Mouse (Mus musculus) retina, postnatal 1 day (tissue): ENCODE results near the gene Plekhg4.

Source experiments
- DNase-seq: peaks from one replicate; pipeline ENCODE4 v3.0.0-alpha.2; 2012

The Plekhg4 gene

DNA sequence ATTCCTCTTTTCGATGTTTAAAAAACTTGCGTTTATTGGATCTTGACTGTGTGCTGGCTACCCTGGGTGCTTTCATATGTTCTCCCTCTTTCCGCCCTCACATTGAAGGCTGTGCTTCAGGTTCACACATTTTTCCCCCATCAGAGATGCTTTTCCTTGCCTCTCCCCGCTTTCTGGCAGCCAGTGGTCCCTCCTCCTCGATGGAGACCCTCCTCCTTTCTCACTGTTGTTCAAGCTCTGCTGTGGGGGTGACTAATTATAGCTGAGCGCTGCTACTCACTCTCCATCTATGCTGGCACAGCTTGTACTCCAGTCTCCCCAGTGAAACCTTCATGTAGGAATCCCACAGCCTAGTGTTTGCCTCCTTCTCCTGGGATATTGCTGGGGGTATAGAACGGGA is 22.9 kb upstream of the Plekhg4 start:
- peak; percentile 24 for DNase-seq

- DNase-seq, result no peak
Measured at GRCm38 (mm10) chr8:105353583-105354135, 19.4 kb upstream of the Plekhg4 start.

DNA sequence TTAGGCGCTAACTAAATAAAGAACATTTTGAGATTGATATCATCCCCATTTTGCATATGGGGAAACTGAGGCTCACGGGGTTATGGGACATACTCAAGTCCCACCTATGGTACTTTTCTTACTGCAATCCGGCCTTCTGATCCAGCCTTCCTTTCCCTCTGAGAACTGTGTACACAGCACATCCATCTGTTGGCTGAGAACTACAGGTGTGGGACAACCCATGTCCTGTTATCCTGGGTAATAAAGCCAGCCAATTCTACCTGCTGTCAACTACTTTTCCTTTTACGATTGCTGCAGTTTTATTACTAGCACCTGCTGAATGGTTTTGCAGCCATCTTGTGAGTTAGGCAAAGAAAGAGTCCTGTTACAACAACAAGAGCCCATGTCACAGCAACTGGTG is 18.5 kb upstream of the Plekhg4 start:
- no peak for DNase-seq

DNA sequence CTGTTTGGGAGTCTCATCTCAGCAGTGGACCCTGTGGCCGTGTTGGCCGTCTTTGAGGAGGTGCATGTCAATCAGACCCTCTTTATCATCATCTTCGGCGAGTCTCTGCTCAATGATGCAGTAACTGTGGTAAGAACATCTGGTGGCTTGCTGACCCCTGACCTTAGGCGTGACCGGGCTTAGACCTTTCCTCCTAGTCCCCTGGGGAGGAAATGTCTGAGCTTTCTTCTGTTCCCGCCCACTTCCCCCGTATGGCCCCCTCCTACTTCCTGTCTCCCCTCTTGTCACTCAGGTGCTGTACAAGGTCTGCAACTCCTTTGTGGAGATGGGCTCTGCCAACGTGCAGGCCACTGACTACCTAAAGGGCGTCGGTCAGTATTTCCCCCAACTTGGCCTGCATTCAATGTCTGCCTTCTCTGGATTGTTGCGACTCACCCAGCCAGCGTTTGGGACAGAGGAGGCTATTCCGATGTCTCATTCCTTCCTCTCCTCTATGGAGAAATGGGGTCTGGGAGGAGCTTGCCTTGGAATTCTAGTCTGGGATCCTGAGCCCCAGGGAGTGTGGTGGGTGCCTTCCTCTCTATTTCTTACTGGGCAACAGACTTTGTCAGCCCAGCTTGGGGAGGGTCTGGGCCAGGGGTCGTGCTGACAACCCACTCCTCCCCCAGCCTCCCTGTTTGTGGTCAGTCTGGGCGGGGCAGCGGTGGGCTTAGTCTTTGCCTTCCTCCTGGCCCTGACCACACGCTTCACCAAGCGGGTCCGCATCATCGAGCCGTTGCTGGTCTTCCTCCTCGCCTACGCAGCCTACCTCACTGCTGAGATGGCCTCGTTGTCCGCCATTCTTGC is 17.7 kb upstream of the Plekhg4 start:
- DNase-seq, result no peak

DNA sequence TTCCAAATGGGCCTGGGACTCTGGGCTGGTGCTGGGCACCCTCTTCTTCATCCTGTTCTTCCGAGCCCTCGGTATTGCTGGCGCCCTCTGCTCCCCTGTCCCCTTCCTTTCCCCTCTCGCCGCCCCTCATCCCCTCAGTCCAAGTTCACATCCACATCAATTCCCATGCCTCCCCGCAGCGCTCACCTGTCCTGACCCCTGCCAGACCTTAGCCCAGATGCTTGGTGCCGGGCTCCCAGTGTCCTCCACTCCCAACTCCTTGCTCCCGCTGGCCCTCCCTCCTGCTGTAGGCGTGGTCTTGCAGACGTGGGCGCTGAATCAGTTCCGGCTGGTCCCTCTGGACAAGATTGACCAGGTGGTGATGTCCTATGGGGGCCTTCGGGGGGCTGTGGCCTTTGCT is 16.4 kb upstream of the Plekhg4 start:
- no peak for DNase-seq

DNA sequence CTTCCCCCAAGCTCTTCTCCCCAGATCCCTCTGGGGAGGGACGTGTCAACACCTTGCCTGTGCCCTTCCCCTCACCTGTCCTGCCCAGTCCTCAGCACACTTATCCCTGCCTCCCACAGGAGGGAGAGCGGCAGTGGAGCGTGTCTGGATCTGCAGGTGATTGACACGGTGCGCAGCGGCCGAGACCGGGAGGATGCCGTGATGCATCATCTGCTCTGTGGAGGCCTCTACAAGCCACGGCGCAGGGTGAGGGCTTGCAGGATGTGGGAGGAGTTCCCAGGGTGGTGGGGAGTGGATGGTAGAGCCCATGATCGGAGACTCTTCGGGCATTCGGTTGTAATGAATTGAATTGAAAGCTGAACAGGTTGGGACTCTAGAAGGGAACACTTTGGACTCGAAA is 13.9 kb upstream of the Plekhg4 start:
- peak; percentile 17 for DNase-seq

DNA sequence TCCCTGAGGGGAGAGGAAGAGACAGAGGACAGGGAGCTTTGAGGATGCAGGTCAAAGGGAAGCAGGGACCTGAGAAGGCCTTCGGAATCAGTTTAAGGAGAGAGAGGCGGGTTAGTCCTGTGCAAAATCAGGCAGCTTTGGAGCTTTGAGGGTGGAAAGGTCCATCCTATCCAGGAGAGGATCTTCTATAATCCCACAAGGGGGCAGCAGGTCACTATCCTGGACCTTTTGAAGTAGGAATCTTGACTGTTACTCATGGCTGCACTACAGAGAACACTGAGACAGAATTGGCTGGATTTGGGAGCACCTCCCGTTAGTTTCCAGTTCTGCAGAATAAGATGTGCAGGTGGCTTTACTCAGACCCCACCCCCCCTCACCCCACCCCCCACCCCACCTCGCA is 13.4 kb upstream of the Plekhg4 start:
- peak; percentile 75 for DNase-seq

DNA sequence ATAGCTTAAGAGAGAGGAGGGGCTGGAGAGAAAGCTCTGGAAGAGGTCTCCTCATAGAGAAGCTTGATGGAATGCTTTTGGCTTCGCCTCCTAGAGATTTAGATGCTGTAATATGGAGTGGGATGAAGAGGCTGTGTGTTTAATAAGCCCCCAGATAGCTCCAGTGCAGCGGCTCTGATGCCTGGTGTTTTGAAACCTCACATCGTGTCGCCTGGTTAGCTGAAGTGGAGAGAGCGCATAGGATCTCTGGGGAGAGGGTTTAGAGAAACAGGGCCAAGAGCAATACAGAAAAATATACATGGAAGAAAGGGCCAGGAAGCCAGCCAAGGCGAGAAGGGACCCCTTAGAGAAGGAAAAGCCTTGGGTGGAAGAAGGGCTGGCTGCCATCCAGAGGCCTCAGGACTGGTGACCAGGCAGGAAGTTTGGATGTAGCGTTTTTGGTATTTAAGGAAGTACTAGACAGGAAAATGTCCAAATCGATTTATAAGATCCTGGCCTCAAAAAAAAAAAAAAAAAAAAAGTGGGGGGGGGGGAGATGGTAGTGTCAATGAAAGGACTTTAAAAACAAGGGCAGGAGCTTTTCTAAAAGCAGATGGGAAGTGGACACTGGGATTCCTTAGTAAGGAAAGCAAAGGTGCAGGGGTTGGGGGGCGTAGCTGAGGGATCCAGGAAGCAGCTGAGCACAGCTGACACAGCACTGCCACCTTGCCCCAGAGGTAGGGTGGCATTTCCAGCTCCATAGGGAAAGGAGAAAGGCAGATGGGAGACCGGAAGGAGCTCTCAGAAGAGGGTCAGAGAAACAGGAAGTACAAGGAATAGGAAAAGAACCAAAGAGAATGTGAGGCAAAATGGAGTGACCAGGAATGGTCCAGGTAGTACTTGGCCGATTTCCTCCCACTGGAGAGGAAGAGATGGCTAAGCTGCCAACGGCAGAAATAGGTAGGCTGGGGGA is 11.0 kb upstream of the Plekhg4 start:
- DNase-seq, result no peak

DNA sequence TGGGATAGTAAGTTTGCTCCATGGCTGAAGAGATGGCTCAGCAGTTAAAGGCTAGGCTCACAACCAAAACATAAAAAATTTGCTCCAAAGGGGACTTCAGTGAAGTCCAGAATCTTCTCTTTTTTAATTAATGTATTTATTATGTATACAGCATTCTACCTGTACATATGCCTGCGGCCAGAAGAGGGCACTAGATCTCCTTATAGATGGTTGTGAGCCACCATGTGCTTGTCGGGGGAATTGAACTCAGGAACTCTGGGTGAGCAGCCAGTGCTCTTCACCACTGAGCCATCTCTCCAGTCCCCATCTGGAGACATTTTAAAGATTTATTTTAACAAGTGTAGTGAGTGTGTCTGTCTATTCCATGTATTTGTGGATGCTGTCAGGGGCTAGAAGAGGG is 6.0 kb upstream of the Plekhg4 start:
- DNase-seq, result peak; percentile 36

DNA sequence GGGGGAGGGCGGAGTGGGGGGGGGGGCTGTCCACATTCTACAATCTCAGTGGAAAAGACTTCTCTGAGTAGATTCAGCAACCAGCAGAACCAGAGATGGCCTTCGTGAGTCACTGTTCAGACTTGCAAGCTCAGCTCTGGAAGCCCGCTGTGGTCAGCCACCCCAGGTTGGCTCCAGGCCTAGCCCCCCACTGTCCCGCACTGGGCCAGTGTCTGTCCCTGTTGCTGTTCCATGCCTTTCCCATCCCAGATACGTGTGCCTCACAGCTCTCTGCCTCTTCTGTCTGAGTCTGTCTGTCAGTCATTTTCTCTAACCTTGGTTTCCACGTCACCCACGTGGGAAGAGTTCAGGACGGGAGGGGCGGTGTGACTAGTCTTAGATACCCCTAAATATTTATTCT is 601 bp upstream of the Plekhg4 start:
- no peak for DNase-seq

GRCm38 (mm10) chr8:105374513-105374966 is 1.5 kb downstream of the Plekhg4 start:
- DNase-seq, result peak; percentile 66

DNA sequence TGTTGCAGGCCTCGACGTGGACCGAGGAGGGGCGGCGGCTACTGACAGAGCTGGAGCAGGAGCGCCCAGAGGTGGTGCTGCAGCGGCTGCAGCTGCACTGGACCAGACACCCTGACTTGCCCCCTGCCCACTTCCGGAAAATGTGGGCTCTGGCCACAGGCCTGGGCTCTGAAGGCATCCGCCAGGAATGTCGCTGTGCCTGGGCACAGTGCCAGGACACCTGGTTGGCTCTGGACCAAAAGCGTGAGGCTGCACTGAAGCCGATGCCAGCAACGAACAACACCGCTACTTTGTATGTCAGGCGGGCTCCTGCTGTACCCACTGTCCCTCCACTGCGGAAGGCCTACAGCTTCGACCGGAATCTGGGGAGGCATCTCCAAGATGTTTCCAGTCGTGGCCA is 5.6 kb downstream of the Plekhg4 start:
- DNase-seq, result peak; percentile 33

DNA sequence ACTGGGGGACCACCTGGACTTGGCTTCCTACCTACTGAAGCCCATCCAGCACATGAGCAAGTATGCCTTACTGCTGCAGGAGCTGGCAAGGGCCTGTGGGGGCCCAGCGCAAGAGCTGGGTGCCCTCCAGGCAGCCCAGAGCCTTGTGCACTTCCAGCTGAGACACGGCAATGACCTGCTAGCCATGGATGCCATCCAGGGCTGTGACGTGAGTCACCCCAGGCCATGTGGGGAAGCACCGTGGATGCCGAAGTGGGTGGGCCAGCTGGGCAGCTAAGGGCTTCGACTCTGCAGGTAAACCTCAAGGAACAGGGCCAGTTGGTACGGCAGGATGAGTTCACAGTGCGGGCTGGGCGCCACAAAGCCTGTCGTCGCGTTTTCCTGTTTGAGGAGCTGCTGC is 7.2 kb downstream of the Plekhg4 start:
- no peak for DNase-seq

GRCm38 (mm10) chr8:105384070-105384469 is 11.0 kb downstream of the Plekhg4 start:
- no peak for DNase-seq

GRCm38 (mm10) chr8:105387151-105387550 is 14.1 kb downstream of the Plekhg4 start:
- DNase-seq, result no peak

DNA sequence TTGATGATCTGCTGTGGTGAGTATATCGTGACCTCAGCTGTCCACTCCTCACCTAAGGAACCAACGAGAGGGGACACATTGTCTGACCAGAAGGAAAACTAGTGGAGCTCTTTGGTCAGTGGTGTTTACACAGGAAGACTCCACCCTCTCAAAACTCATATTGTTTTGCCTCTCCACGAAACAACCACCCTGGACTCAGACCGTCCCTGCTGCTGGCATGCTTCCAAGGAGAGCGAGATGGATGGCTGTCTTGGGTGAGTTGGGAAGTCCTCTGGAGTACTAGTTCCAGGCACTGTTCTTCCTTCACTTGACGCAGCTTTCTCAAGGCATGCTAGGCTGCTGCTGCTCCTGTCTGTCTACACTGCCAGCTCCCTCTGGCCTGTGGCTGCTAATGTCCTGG is 16.0 kb downstream of the Plekhg4 start:
- DNase-seq, result no peak

DNA sequence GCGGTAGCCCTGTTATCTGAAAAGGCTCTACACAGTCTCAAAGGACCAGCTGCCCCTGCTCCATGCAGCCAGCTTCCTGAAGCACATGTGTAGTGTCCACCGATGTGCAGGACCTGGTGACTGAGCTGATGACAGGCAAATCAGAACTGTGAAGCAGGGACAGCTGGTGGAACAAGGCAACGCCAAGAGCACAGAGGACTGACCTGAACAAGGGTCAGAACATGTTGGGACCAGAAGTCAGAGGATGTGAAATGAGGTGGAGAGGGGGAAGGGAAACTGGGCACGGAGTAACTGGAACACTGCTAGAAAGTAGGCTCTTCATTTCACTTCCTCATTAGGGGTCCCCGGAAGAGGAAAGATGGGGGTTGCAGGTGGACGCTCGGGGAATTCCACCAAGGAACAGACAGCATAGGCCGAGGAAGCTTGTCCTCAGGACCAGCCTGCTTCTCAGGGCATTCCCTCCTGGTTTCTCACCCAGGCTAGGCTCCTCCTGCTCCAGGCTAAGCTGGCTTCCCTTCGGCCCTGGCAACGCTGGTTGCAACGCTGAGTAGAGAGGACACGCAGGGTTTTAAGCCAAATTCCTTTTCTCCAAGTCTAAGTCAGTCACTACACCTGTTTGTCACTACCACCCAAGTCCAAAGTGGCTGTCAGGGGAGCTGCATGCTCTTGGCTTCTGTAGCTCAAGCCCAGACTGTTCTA is 20.2 kb downstream of the Plekhg4 start:
- DNase-seq, result no peak

DNA sequence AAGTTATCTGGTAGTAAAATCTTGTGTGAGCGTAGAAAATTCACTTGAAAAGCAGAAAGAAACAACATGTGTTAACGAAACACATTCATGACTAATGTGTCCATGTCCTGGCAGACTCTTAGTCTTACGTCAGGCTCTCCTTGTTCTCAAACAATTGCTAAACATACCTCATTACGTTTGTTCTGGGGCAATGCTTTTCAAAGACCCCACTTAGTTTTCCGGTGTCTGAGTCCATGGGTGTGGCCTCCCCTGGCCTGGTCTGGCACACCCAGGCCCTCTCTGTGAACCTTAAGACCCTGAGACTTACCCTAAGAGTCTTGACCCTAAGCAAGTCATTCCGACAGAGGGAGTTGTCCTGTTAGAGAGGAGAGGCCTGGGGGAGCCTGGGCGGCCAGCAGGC is 20.8 kb downstream of the Plekhg4 start:
- DNase-seq, result no peak

DNA sequence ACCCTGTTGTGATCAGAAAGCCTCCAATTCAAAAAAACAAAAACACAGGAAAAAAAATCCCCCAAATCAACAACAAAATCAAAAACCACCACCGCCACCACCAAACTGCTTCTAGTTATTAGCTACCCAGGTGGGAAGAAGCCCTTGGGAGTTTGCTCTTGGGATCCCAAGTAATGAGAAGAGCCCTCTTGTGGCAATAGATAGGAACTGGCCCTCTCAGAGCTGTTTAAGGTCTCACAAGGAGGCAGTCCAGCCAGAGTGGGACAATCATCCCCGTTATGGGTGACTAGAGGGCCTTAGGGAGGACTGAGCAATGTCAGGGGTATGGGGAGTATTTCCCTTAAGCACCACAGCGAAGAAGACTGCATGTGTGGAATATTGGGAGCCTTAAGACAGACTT is 24.7 kb downstream of the Plekhg4 start:
- peak; percentile 70 for DNase-seq

GRCm38 (mm10) chr8:105400016-105400415 is 26.9 kb downstream of the Plekhg4 start:
- no peak for DNase-seq

- no peak for DNase-seq
Measured at GRCm38 (mm10) chr8:105403467-105403866, 30.4 kb downstream of the Plekhg4 start.

GRCm38 (mm10) chr8:105404496-105404895 is 31.4 kb downstream of the Plekhg4 start:
- DNase-seq, result no peak

- DNase-seq, result no peak
Measured at GRCm38 (mm10) chr8:105406416-105406815, 33.3 kb downstream of the Plekhg4 start.
